Mouse (Mus musculus) E14TG2a.4 (cell line): ENCODE data around the gene Gucd1.
"Not testable (repeated sequence)": the region's sequence is repeated elsewhere in the genome, so short reads cannot be mapped to it uniquely, and the experiment has no call there.

Experiments used
- H3K27me3 ChIP-seq: 2 replicates; pipeline ENCODE4 v1.6.1; 2014; ENCODE audit warnings: low read length, control low read depth; ENCODE audit not compliant: insufficient read depth
- H3K36me3 ChIP-seq: 2 replicates; pipeline ENCODE4 v1.6.1; 2014; ENCODE audit warnings: low read length, control low read depth; ENCODE audit not compliant: insufficient read depth
- H3K4me1 ChIP-seq: replicated peaks from 2 replicates; pipeline ENCODE4 v1.6.1; 2014; ENCODE audit warnings: low read depth, low read length, control low read depth
- H3K4me3 ChIP-seq: replicated peaks from 2 replicates; pipeline ENCODE4 v1.5.1; 2014; ENCODE audit warnings: mild to moderate bottlenecking, low read length
- H3K9me3 ChIP-seq: 2 replicates; pipeline ENCODE4 v1.6.1; 2014; ENCODE audit warnings: low read length, control low read depth
- CTCF ChIP-seq: conservative IDR thresholded peaks from 2 replicates; pipeline ENCODE4 v1.5.1; 2014; ENCODE audit warnings: low read length
- NANOG ChIP-seq: IDR thresholded peaks from 2 replicates; pipeline ENCODE4 v1.6.1; 2014; ENCODE audit warnings: borderline replicate concordance, low read length, mixed read lengths
- POU5F1 ChIP-seq: IDR thresholded peaks from 2 replicates; pipeline ENCODE4 v1.6.1; 2014; ENCODE audit warnings: low read length, borderline replicate concordance

Gene Gucd1

DNA sequence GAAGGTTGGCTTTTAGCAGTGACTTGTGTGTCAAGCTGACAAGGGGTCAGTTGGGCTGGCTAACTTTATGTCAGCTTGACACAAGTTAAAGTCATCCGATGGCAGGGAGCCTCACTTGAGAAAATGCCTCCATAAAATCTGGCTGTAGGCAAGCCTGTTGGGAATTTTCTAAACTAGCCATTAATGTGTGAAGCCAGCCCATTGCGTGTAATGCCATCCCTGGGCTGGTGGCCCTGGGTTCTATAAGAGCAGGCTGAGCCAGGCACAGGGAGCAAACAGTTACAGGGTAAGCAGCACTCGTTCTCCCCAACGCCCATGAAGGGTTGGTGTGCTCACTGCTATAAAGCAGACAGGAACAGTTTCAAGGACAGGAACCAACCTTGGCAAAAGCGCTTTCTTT, 35.5 kb downstream of the Gucd1 start:
- TF ChIP-seq POU5F1 = no peak
- no peak for TF ChIP-seq CTCF
- no peak for TF ChIP-seq NANOG
- H3K27me3 ChIP-seq = peaks cover 16% of the 10 kb centered on the region; the same call in 1 of the 2 replicates
- no peaks in the 10 kb centered on the region for H3K4me1 ChIP-seq
- no peaks in the 10 kb centered on the region for H3K36me3 ChIP-seq
- H3K9me3 ChIP-seq = no peaks in the 10 kb centered on the region
- H3K4me3 ChIP-seq = no peak overlapping the region

DNA sequence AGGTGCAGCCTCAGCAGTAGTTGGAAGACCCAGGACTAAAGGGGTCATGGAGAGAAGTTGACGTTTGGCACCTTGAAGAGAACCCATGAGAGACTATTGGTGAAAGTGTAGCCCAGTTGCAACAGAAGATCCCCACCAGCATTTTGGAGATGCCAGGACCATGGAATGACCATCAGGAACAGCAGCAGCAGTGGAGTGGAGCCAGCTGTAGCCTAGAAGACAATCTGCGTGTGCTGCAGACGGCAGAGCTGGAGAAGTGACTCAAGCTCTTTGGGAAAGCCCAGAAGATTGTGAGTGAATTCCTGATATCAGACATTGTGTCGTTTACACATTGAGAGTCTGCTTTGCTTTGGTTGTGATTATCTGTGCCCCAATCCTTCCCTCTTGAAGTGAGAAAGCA, 36.1 kb downstream of the Gucd1 start:
- TF ChIP-seq CTCF (no peak), NANOG (no peak)
- H3K4me1 ChIP-seq = no peaks in the 10 kb centered on the region
- H3K9me3 ChIP-seq = no peaks in the 10 kb centered on the region
- H3K27me3 ChIP-seq = peaks cover 16% of the 10 kb centered on the region; the same call in 1 of the 2 replicates
- H3K36me3 ChIP-seq = no peaks in the 10 kb centered on the region
- no peak overlapping the region for H3K4me3 ChIP-seq

DNA sequence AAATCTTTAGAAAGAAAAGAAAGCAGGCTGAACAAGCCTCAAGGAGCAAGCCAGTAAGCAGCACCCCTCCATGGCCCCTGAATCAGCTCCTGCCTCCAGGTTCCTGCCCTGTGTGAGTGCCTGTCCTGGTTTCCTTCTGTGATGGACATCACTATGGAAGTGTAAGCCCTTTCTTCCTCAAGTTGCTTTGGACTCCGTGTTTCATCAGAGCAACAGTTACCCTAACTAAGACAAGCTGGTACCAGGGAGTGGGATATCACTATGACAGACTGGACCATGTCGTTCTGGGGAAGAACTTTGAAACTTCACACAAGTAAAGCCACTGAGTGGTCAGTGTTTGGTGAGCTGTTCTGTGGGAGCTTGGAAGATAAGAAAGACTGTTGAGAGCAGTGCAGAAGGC, 37.8 kb downstream of the Gucd1 start:
- no peak for TF ChIP-seq POU5F1
- TF ChIP-seq NANOG = no peak
- TF ChIP-seq CTCF = no peak
- no peaks in the 10 kb centered on the region for H3K9me3 ChIP-seq
- H3K4me1 ChIP-seq = 0 out of 2 replicates have a peak, but pooled peaks cover 4% of the 10 kb centered on the region
- peaks cover 11% of the 10 kb centered on the region; the same call in 1 of the 2 replicates for H3K27me3 ChIP-seq
- no peaks in the 10 kb centered on the region for H3K36me3 ChIP-seq
- no peak overlapping the region for H3K4me3 ChIP-seq

DNA sequence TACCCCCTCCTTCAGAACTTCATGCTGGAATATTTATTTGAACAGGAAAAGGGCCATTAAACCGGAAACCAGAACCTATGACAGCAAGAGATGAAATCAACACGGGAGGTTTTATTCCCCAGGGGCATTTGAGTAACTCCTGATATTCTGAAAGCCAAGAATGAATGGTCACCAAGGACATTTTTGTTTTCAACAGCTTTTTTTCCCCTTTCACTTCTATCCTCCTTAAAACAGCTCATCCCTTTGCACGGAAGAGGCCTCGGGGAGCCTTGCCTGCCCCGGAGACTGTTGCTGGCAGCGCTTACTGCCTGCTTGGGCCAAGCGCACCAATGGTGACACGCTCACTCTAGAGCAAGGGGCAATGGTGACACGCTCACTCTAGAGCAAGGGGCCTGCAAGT, 40.7 kb downstream of the Gucd1 start:
- no peaks in the 10 kb centered on the region for H3K9me3 ChIP-seq
- H3K27me3 ChIP-seq = no peaks in the 10 kb centered on the region
- no peak overlapping the region for H3K4me3 ChIP-seq
- H3K4me1 ChIP-seq = peaks cover 15% of the 10 kb centered on the region
- no peak for TF ChIP-seq POU5F1
- no peak for TF ChIP-seq CTCF
- no peak for TF ChIP-seq NANOG
- H3K36me3 ChIP-seq = no peaks in the 10 kb centered on the region

DNA sequence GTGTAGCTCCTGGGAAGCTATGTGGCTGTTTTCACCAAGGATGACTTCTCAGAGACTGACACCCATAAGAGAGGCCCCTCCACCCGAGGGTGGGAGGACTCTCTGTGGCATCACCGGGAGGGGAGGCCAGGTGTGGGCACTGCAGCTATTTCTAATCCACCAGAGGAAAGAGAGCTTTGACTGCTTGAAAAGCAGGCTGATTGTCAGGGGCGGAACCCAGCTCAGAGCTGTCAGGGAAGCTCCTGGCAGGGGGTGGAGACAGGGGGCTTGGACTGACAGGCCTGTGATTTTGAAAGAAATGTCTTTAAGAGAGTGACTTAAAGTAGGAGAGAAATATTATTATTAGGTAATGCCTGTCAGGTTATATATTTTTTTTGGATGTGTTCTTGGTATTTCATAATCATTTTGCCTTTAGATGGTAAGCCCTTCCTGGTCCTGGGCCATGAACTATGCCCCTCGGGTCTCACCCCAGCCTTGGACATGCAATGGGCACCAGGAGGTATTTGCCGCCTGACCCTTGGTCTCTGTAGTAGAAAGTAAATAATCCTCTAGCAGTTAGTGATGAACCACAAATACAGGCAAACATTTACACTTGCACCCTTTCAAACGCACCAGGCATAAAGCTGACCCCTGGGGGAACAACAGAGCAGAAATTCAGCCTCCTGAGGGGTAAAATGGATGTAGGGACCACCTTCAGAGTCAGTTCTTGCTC, 42.5 kb downstream of the Gucd1 start:
- peaks cover 15% of the 10 kb centered on the region for H3K4me1 ChIP-seq
- H3K4me3 ChIP-seq, H3K27me3 ChIP-seq, H3K9me3 ChIP-seq, H3K36me3 ChIP-seq: not testable (repeated sequence)

DNA sequence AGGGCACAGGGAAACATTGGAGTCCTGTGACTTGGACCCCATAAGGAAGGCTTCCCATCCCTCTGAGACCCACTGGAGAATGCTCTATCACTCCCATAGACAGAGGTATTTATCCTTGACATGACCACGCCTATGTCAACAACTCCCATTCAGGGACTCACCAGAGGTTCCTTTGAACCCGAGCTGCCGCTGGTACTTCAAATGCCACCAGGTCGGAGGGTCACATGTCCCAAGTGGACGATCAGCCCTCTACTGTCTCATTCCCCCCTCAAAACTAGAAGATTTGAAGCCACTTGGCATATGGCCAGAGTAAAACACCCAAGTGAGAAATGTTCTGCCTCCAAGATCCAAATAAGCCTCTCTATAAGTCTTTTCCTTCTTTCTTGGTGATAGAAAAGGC, 43.2 kb downstream of the Gucd1 start:
- no peaks in the 10 kb centered on the region for H3K27me3 ChIP-seq
- H3K4me3 ChIP-seq = no peak overlapping the region
- TF ChIP-seq POU5F1 = no peak
- TF ChIP-seq CTCF = no peak
- TF ChIP-seq NANOG = no peak
- no peaks in the 10 kb centered on the region for H3K36me3 ChIP-seq
- no peaks in the 10 kb centered on the region for H3K9me3 ChIP-seq
- H3K4me1 ChIP-seq = peaks cover 15% of the 10 kb centered on the region

DNA sequence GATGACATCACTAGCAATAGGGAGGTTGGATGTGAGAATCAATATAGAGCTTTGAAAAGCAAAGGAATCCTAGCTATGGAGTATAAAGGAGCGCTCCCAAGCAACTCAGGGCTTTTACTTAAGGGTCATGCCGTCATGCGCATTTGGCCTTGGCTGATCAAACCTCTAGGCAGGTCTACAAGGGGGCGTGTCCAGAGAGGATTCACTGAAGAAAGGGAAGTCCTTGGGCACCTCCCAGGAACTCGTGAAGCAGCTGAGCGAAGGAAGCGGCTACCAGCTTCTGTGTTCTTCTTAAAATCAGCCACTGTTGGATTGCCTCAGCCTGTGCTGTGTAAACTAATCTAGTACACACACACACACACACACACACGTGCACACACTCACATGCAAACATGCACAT, 44.4 kb downstream of the Gucd1 start:
- H3K27me3 ChIP-seq = no peaks in the 10 kb centered on the region
- no peaks in the 10 kb centered on the region for H3K36me3 ChIP-seq
- no peak for TF ChIP-seq POU5F1
- TF ChIP-seq NANOG = no peak
- no peak for TF ChIP-seq CTCF

DNA sequence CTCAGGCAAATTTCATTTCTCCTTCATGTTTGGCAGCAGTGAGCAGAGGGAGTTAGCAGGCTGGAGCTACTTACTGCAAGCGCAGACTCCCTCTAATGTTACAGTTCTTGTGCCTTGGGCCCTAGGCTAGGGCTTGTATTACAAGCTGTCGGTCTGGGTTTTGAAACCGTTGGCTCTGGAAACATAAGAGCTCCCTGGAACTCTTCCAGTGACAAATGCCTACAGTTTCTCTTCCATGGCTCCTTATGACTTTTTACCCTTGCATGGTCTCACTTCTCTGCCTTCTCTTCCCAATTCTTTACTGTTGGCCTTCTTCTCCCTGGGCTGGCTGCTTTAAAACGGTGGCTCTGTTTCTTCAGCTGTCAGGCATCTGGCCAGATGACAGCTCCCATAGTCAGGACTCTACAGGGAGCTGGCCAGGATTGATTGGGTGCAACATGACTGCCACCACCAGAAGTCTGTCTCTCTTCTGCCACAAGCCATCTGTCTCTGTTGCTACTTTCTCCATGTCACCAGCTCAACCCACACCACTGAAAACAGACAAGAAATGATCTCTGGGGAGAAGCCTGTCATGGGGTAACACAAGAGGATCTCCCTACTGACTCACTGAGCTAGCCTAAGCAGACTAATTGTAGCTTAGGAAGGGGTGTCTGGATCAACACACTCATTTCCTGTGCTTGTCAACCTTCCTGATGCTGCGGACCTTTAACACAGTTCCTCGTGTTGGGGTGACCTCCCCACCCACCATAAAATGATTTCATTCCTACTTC, 51.8 kb downstream of the Gucd1 start:
- Histone ChIP-seq H3K9me3 (no peaks in the 10 kb centered on the region), H3K36me3 (no peaks in the 10 kb centered on the region), H3K4me3 (no peak overlapping the region), H3K27me3 (no peaks in the 10 kb centered on the region), H3K4me1 (no peaks in the 10 kb centered on the region)
- TF ChIP-seq POU5F1 (no peak), CTCF (no peak), NANOG (no peak)

More for the DNA sequence above, 44.4 kb downstream of the Gucd1 start:
- Histone ChIP-seq H3K4me1 (peaks cover 15% of the 10 kb centered on the region), H3K4me3 (no peak overlapping the region), H3K9me3 (no peaks in the 10 kb centered on the region)

DNA sequence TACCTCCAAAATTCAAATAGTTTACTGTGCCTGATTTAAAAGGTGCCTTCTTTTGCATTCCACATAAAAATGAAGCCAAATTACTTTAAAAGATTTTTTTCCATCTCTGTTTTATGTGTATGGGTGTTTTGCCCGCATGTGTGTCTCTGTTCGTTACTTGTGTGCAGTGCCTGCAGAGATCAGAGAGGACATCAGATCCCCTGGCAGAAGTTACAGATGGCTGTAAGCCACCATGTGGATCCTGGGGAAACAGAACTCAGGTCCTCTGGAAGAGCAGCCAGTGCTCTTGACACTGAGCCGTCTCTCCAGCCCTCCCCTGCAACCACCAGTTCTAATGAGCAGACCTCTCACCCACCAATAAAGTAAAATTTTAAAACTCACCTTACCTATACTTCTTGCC, 55.0 kb downstream of the Gucd1 start:
- Histone ChIP-seq H3K36me3 (no peaks in the 10 kb centered on the region), H3K9me3 (peaks cover 7% of the 10 kb centered on the region; the same call in 1 of the 2 replicates), H3K4me1 (no peaks in the 10 kb centered on the region), H3K4me3 (no peak overlapping the region), H3K27me3 (no peaks in the 10 kb centered on the region)
- TF ChIP-seq NANOG (no peak), CTCF (no peak), POU5F1 (no peak)
